Mouse (Mus musculus) heart, adult 2 months (tissue): ENCODE measurements around the gene Slc22a3.

Source experiments
- CTCF ChIP-seq: fragments of 200-600 bp; IDR thresholded peaks from 2 replicates; pipeline ENCODE4 v1.8.1; 2022; ENCODE audit warnings: antibody characterized with exemption, mild to moderate bottlenecking, moderate library complexity
- EP300 ChIP-seq: fragments of 200-500 bp; IDR thresholded peaks from 2 replicates; pipeline ENCODE4 v1.6.1; 2011; ENCODE audit warnings: low read depth, low read length, control low read depth; ENCODE audit not compliant: insufficient read depth
- POLR2A ChIP-seq: fragments of 200-500 bp; IDR thresholded peaks from 2 replicates; pipeline ENCODE4 v1.6.1; 2011; ENCODE audit warnings: mild to moderate bottlenecking, low read depth, low read length, control low read depth; ENCODE audit not compliant: insufficient read depth

DNA sequence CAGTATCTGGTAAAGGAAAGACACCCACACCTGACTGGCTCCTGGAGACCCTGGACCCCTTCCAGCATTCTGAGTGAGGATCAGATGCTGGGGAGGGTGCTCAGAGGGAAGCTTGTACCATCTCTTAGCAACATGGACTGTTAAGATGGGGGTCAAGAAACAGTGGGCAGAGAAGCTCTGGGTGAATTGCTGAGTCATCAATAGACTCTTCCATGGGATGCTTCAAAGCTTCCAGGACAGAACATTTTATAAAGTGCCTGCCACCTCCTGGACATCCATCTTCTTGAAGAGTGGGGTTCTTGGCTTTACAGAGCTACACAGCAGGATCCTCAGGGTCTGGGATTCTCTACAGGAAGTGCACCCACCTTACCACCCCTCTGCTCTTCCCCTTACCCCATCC is 35.0 kb downstream of the Slc22a3 start:
- TF ChIP-seq EP300 (no peak), CTCF (no peak), POLR2A (no peak)
